Mouse (Mus musculus) gastrocnemius, adult 18-20 months (tissue): ENCODE measurements around the gene Plxnc1. TPM values are rescaled to one million over a fixed set of nuclear protein-coding genes. Genes with fewer than 3 reads are reported as not detected.

Experiments
- DNase-seq: peaks from one replicate; pipeline ENCODE4 v3.0.0; 2021; ENCODE audit warnings: low spot score
- total RNA-seq, 2 experiments: library from RNA; stranded (reverse); gene quantifications; 2 replicates each; pipeline ENCODE4 v1.2.3; 2021

The Plxnc1 gene
- total RNA-seq, 2 experiments from 2014 or later: 0.43 to 0.85 TPM

GRCm38 (mm10) chr10:94771496-94771895, 173.1 kb downstream of the Plxnc1 start:
- no peak for DNase-seq

GRCm38 (mm10) chr10:94747011-94747410, 197.6 kb downstream of the Plxnc1 start:
- peak; percentile 82 for DNase-seq

- no peak for DNase-seq
Measured at GRCm38 (mm10) chr10:94741459-94741858, 203.2 kb downstream of the Plxnc1 start.
